Mouse (Mus musculus): ENCODE measurements around the gene Maneal. TPM values are rescaled to one million over a fixed set of nuclear protein-coding genes. Genes with fewer than 3 reads are reported as not detected.

Gene Maneal
- polyA plus RNA-seq, 1 experiment, result 52.5 TPM

- peak; percentile 80 to 93 for DNase-seq (ENCODE audit: extremely low spot score in 1 of 2, low spot score in 1 of 2)
Measured at GRCm38 (mm10) chr4:124850261-124850913, 11.6 kb downstream of the Maneal start, which contains the start of gene Yrdc. Gene Yrdc (plus strand): TSS chr4:124850679.

GRCm38 (mm10) chr4:124849631-124850260, 12.2 kb downstream of the Maneal start:
- peak; percentile 71 to 80 for DNase-seq (ENCODE audit: extremely low spot score in 1 of 2, low spot score in 1 of 2)

- peak; percentile 69 to 93 for DNase-seq (ENCODE audit: extremely low spot score in 1 of 2, low spot score in 1 of 2)
Measured at GRCm38 (mm10) chr4:124847573-124847972, 14.4 kb downstream of the Maneal start.

GRCm38 (mm10) chr4:124843493-124843892, 18.5 kb downstream of the Maneal start:
- peak in 1 of 2 experiments; percentile 39 for DNase-seq (ENCODE audit: extremely low spot score in 1 of 2, low spot score in 1 of 2)

- no peak for DNase-seq (ENCODE audit: extremely low spot score in 1 of 2, low spot score in 1 of 2)
Measured at GRCm38 (mm10) chr4:124840998-124841397, 21.0 kb downstream of the Maneal start.

GRCm38 (mm10) chr4:124838035-124838700, 23.8 kb downstream of the Maneal start:
- DNase-seq (ENCODE audit: extremely low spot score in 1 of 2, low spot score in 1 of 2), result no peak

GRCm38 (mm10) chr4:124832796-124833195, 29.2 kb downstream of the Maneal start:
- DNase-seq (ENCODE audit: extremely low spot score in 1 of 2, low spot score in 1 of 2), result no peak

- no peak for DNase-seq (ENCODE audit: extremely low spot score in 1 of 2, low spot score in 1 of 2)
Measured at GRCm38 (mm10) chr4:124829671-124830070, 32.3 kb downstream of the Maneal start.

- no peak for DNase-seq (ENCODE audit: extremely low spot score in 1 of 2, low spot score in 1 of 2)
Measured at GRCm38 (mm10) chr4:124825371-124825965, 36.5 kb downstream of the Maneal start.

GRCm38 (mm10) chr4:124824967-124825366, 37.0 kb downstream of the Maneal start:
- no peak for DNase-seq (ENCODE audit: extremely low spot score in 1 of 2, low spot score in 1 of 2)

- no peak for DNase-seq (ENCODE audit: extremely low spot score in 1 of 2, low spot score in 1 of 2)
Measured at GRCm38 (mm10) chr4:124818832-124819231, 43.1 kb downstream of the Maneal start.

GRCm38 (mm10) chr4:124817803-124818202, 44.2 kb downstream of the Maneal start:
- DNase-seq (ENCODE audit: extremely low spot score in 1 of 2, low spot score in 1 of 2), result no peak

- DNase-seq (ENCODE audit: extremely low spot score in 1 of 2, low spot score in 1 of 2), result no peak
Measured at GRCm38 (mm10) chr4:124815901-124816300, 46.1 kb downstream of the Maneal start.

- DNase-seq (ENCODE audit: extremely low spot score in 1 of 2, low spot score in 1 of 2), result peak; percentile 41 to 78
Measured at GRCm38 (mm10) chr4:124811347-124811975, 50.5 kb downstream of the Maneal start.

GRCm38 (mm10) chr4:124810056-124810455, 51.9 kb downstream of the Maneal start:
- DNase-seq (ENCODE audit: extremely low spot score in 1 of 2, low spot score in 1 of 2), result no peak

- DNase-seq (ENCODE audit: extremely low spot score in 1 of 2, low spot score in 1 of 2), result no peak
Measured at GRCm38 (mm10) chr4:124809136-124809883, 52.7 kb downstream of the Maneal start.

GRCm38 (mm10) chr4:124808511-124808910, 53.5 kb downstream of the Maneal start:
- no peak for DNase-seq (ENCODE audit: extremely low spot score in 1 of 2, low spot score in 1 of 2)
